In genomic region chr4:134237582-134238278, GRCm38 (mm10) we compare ENCODE assay signal across 10 mouse cellular contexts. TPM values are rescaled to one million over a fixed set of nuclear protein-coding genes. Genes with fewer than 3 reads are reported as not detected.
DNase-seq lines count a peak whose midpoint lies in the region; ATAC-seq and TF ChIP-seq lines count a peak whose summit lies in the region.
"Had no signal": no experiment of that assay in that cellular context is flagged by ENCODE, and none has a peak within 500 bp of the region (broad histone marks: within the 10 kb centered on the region; RNA-seq: fewer than 3 reads in every experiment).

No protein-coding gene starts in this region.

- H3K79me2 ChIP-seq in heart, adult 2 months (replicated peaks; ENCODE audit: control insufficient read depth, insufficient read depth, low read length): no peaks in the 10 kb centered on the region

- peaks cover 1% of the 10 kb centered on the region; the same call in 1 of the 2 replicates for H3K4me1 ChIP-seq in heart, adult 2 months (ENCODE audit: control insufficient read depth, insufficient read depth, low read length)
- no peaks in the 10 kb centered on the region for H3K4me1 ChIP-seq in midbrain, embryonic 16.5 days (ENCODE audit: control insufficient read depth, insufficient read depth, low read length)
- H3K4me1 ChIP-seq in midbrain, embryonic 13.5 days (replicated peaks): peaks cover 5% of the 10 kb centered on the region; the same call in 1 of the 2 replicates
- H3K4me1 ChIP-seq in limb, embryonic 13.5 days: peaks cover 10% of the 10 kb centered on the region
- peaks cover 8% of the 10 kb centered on the region; the same call in 1 of the 2 replicates for H3K4me1 ChIP-seq in stomach, embryonic 15.5 days

- no peaks in the 10 kb centered on the region for H3K27me3 ChIP-seq in heart, adult 2 months (ENCODE audit: control insufficient read depth, insufficient read depth, low read length)
- peaks cover 11% of the 10 kb centered on the region; the same call in 1 of the 2 replicates for H3K27me3 ChIP-seq in midbrain, embryonic 16.5 days (ENCODE audit: control insufficient read depth, insufficient read depth, low read depth, low read length)
- peaks cover 25% of the 10 kb centered on the region for H3K27me3 ChIP-seq in midbrain, embryonic 13.5 days
- peaks cover 45% of the 10 kb centered on the region for H3K27me3 ChIP-seq in limb, embryonic 13.5 days
- H3K27me3 ChIP-seq in stomach, embryonic 15.5 days (replicated peaks): 0 out of 2 replicates have a peak, but pooled peaks cover 2% of the 10 kb centered on the region

- 32% methylated on average over 19 of the region's 19 CpGs for WGBS in heart, adult 2 months
- 27% methylated on average over 19 of the region's 19 CpGs for WGBS in midbrain, embryonic 16.5 days
- 27% methylated on average over 19 of the region's 19 CpGs for WGBS in midbrain, embryonic 13.5 days
- WGBS in limb, embryonic 13.5 days: 22% methylated on average over 19 of the region's 19 CpGs
- WGBS in stomach, embryonic 15.5 days: 21% methylated on average over 19 of the region's 19 CpGs

- no peak for TF ChIP-seq CTCF in heart, adult 2 months (IDR thresholded peaks at IDR 0.05)

- no peak for TF ChIP-seq POLR2A in heart, adult 2 months (IDR thresholded peaks at IDR 0.05; ENCODE audit: insufficient read depth, low read depth, low read length)

- H3K4me3 ChIP-seq in heart, adult 2 months: peak overlapping the region; percentile 33; the same call in 1 of the 2 replicates
- no peak overlapping the region for H3K4me3 ChIP-seq in midbrain, embryonic 16.5 days (ENCODE audit: low read depth, low read length)
- no peak overlapping the region for H3K4me3 ChIP-seq in midbrain, embryonic 13.5 days (replicated peaks)
- peak overlapping the region; percentile 34 for H3K4me3 ChIP-seq in limb, embryonic 13.5 days
- peak overlapping the region; percentile 37 for H3K4me3 ChIP-seq in stomach, embryonic 15.5 days (replicated peaks)

- peak overlapping the region; percentile 65 for H3K27ac ChIP-seq in heart, adult 2 months
- no peak overlapping the region for H3K27ac ChIP-seq in midbrain, embryonic 16.5 days (ENCODE audit: low read length)
- no peak overlapping the region for H3K27ac ChIP-seq in midbrain, embryonic 13.5 days
- no peak overlapping the region for H3K27ac ChIP-seq in limb, embryonic 13.5 days
- peak overlapping the region; percentile 67 for H3K27ac ChIP-seq in stomach, embryonic 15.5 days

- H3K9ac ChIP-seq in heart, adult 2 months (ENCODE audit: low read depth, low read length): peak overlapping the region; percentile 34
- no peak overlapping the region for H3K9ac ChIP-seq in midbrain, embryonic 16.5 days (ENCODE audit: low read depth, low read length)
- H3K9ac ChIP-seq in midbrain, embryonic 13.5 days (replicated peaks): no peak overlapping the region
- H3K9ac ChIP-seq in limb, embryonic 13.5 days: peak overlapping the region; percentile 45
- H3K9ac ChIP-seq in stomach, embryonic 15.5 days: peak overlapping the region; percentile 6; the same call in 1 of the 2 replicates

- intact Hi-C loops in heart, adult 2 months (cut with DNase I): no loop called here
- intact Hi-C loops in heart, postnatal 25 days (cut with DNase I): no loop called here

- H3K9me3 ChIP-seq in midbrain, embryonic 16.5 days (replicated peaks; ENCODE audit: control insufficient read depth, low read length, poor library complexity, severe bottlenecking): no peaks in the 10 kb centered on the region
- H3K9me3 ChIP-seq in midbrain, embryonic 13.5 days: no peaks in the 10 kb centered on the region
- no peaks in the 10 kb centered on the region for H3K9me3 ChIP-seq in limb, embryonic 13.5 days
- H3K9me3 ChIP-seq in stomach, embryonic 15.5 days: no peaks in the 10 kb centered on the region

- no peak for ATAC-seq in midbrain, embryonic 16.5 days
- no peak for ATAC-seq in midbrain, embryonic 13.5 days
- no peak for ATAC-seq in limb, embryonic 13.5 days (ENCODE audit: low FRiP score, low read depth)
- peak; percentile 51 for ATAC-seq in stomach, embryonic 15.5 days (ENCODE audit: insufficient read depth, low FRiP score, low read depth)
- no peak for ATAC-seq in erythroblast, adult 5-6 weeks (replicated peaks; ENCODE audit: low FRiP score, poor library complexity, severe bottlenecking)

- peak overlapping the region; percentile 5; the same call in 1 of the 2 replicates for H3K4me2 ChIP-seq in midbrain, embryonic 16.5 days (ENCODE audit: low read length)
- no peak overlapping the region; the same call in 1 of the 2 replicates for H3K4me2 ChIP-seq in midbrain, embryonic 13.5 days (replicated peaks)
- H3K4me2 ChIP-seq in limb, embryonic 13.5 days (replicated peaks): peak overlapping the region; percentile 56
- H3K4me2 ChIP-seq in stomach, embryonic 15.5 days: peak overlapping the region; percentile 49

- no peak for DNase-seq in heart, adult 2 months
- DNase-seq in heart, postnatal 25 days (ENCODE audit: low spot score): no peak
- DNase-seq in yolk sac, embryonic 10.5 days (ENCODE audit: low spot score): no peak

- no peaks in the 10 kb centered on the region for H3K36me3 ChIP-seq in heart, adult 2 months (ENCODE audit: control insufficient read depth, insufficient read depth, low read length)
- H3K36me3 ChIP-seq in midbrain, embryonic 16.5 days (ENCODE audit: control insufficient read depth, insufficient read depth, low read length): no peaks in the 10 kb centered on the region
- H3K36me3 ChIP-seq in midbrain, embryonic 13.5 days: no peaks in the 10 kb centered on the region
- H3K36me3 ChIP-seq in limb, embryonic 13.5 days: no peaks in the 10 kb centered on the region
- H3K36me3 ChIP-seq in stomach, embryonic 15.5 days: no peaks in the 10 kb centered on the region

- no peak for TF ChIP-seq EP300 in heart, adult 2 months (IDR thresholded peaks at IDR 0.05; ENCODE audit: insufficient read depth, low read depth, low read length)

RNA-seq across cellular contexts. Expression of gene Cnksr1, which starts 0.5 kb away (rescaled TPM):
- total RNA-seq in heart, adult 2 months (2021): 1 to 10 TPM; 4.1 to 6.7 TPM
- 3.3 and 4.4 TPM in 2 replicates for polyA plus RNA-seq in heart, adult 2 months (2012; rRNA removed)
- total RNA-seq in heart, postnatal 25 days (2021): 1 to 10 TPM; 2.9 to 3.0 TPM
- polyA plus RNA-seq in midbrain, embryonic 16.5 days (2015; fragmentation: Nextera tagmentation; extraction: Ambion mirVana): 0.11 and 0.13 TPM in 2 replicates
- 0.15 and 0.20 TPM in 2 replicates for polyA plus RNA-seq in midbrain, embryonic 13.5 days (2015; fragmentation: Nextera tagmentation; extraction: Ambion mirVana)
- 1.8 and 2.0 TPM in 2 replicates for polyA plus RNA-seq in limb, embryonic 13.5 days (2015; fragmentation: Nextera tagmentation; extraction: Ambion mirVana)
- 7.7 and 10.0 TPM in 2 replicates for polyA plus RNA-seq in stomach, embryonic 15.5 days (2015; fragmentation: Nextera tagmentation; extraction: Ambion mirVana)
- not detected in 2 replicates for total RNA-seq in erythroblast, adult 5-6 weeks (2015; ENCODE audit: low replicate concordance)
- total RNA-seq in erythroblast, adult 5-6 weeks (2017; ENCODE audit: low replicate concordance): not detected in 2 replicates

RNA-seq across cellular contexts. Expression of gene E130218I03Rik, which starts 5.7 kb away (rescaled TPM):
- total RNA-seq in heart, adult 2 months (2021): not detected
- polyA plus RNA-seq in heart, adult 2 months (2012; rRNA removed): not detected in 2 replicates
- total RNA-seq in heart, postnatal 25 days (2021): not detected
- polyA plus RNA-seq in midbrain, embryonic 16.5 days (2015; fragmentation: Nextera tagmentation; extraction: Ambion mirVana): 0.24 and 0.51 TPM in 2 replicates
- 0.17 and 0.62 TPM in 2 replicates for polyA plus RNA-seq in midbrain, embryonic 13.5 days (2015; fragmentation: Nextera tagmentation; extraction: Ambion mirVana)
- 0.23 and 0.66 TPM in 2 replicates for polyA plus RNA-seq in limb, embryonic 13.5 days (2015; fragmentation: Nextera tagmentation; extraction: Ambion mirVana)
- 0.28 and 0.37 TPM in 2 replicates for polyA plus RNA-seq in stomach, embryonic 15.5 days (2015; fragmentation: Nextera tagmentation; extraction: Ambion mirVana)
- total RNA-seq in erythroblast, adult 5-6 weeks (2015; ENCODE audit: low replicate concordance): not detected in 2 replicates
- total RNA-seq in erythroblast, adult 5-6 weeks (2017; ENCODE audit: low replicate concordance): 0.70 TPM in 1 of 2 replicates, not detected in the other
- total RNA-seq: adrenal gland, postnatal 25 days; liver, adult 2 months had no signal
- polyA plus RNA-seq: liver, adult 2 months had no signal

RNA-seq across cellular contexts. Expression of gene Zfp593, which starts 7.7 kb away (rescaled TPM):
- total RNA-seq in heart, adult 2 months (2021): 1 to 10 TPM; 3.3 to 4.3 TPM
- polyA plus RNA-seq in heart, adult 2 months (2012; rRNA removed): 2.8 and 2.9 TPM in 2 replicates
- total RNA-seq in heart, postnatal 25 days (2021): 1 to 10 TPM; 3.1 to 3.2 TPM
- 12.4 and 13.4 TPM in 2 replicates for polyA plus RNA-seq in midbrain, embryonic 16.5 days (2015; fragmentation: Nextera tagmentation; extraction: Ambion mirVana)
- 14.9 and 15.6 TPM in 2 replicates for polyA plus RNA-seq in midbrain, embryonic 13.5 days (2015; fragmentation: Nextera tagmentation; extraction: Ambion mirVana)
- 15.6 and 17.8 TPM in 2 replicates for polyA plus RNA-seq in limb, embryonic 13.5 days (2015; fragmentation: Nextera tagmentation; extraction: Ambion mirVana)
- polyA plus RNA-seq in stomach, embryonic 15.5 days (2015; fragmentation: Nextera tagmentation; extraction: Ambion mirVana): 15.1 and 15.9 TPM in 2 replicates
- 0.38 and 0.63 TPM in 2 replicates for total RNA-seq in erythroblast, adult 5-6 weeks (2015; ENCODE audit: low replicate concordance)
- 0.84 and 1.4 TPM in 2 replicates for total RNA-seq in erythroblast, adult 5-6 weeks (2017; ENCODE audit: low replicate concordance)

RNA-seq across cellular contexts. Expression of gene Gm30191, which starts 9.0 kb away (rescaled TPM):
- not detected for total RNA-seq in heart, adult 2 months (2021)
- not detected in 2 replicates for polyA plus RNA-seq in heart, adult 2 months (2012; rRNA removed)
- total RNA-seq in heart, postnatal 25 days (2021): not detected
- polyA plus RNA-seq in midbrain, embryonic 16.5 days (2015; fragmentation: Nextera tagmentation; extraction: Ambion mirVana): not detected in 2 replicates
- polyA plus RNA-seq in midbrain, embryonic 13.5 days (2015; fragmentation: Nextera tagmentation; extraction: Ambion mirVana): not detected in 2 replicates
- not detected in 2 replicates for polyA plus RNA-seq in limb, embryonic 13.5 days (2015; fragmentation: Nextera tagmentation; extraction: Ambion mirVana)
- not detected in 2 replicates for polyA plus RNA-seq in stomach, embryonic 15.5 days (2015; fragmentation: Nextera tagmentation; extraction: Ambion mirVana)
- total RNA-seq in erythroblast, adult 5-6 weeks (2015; ENCODE audit: low replicate concordance): not detected in 2 replicates
- not detected in 2 replicates for total RNA-seq in erythroblast, adult 5-6 weeks (2017; ENCODE audit: low replicate concordance)
- total RNA-seq: adrenal gland, postnatal 25 days; liver, adult 2 months had no signal
- polyA plus RNA-seq: liver, adult 2 months had no signal

RNA-seq across cellular contexts. Expression of gene Catsper4, which starts 10.5 kb away (rescaled TPM):
- not detected for total RNA-seq in heart, adult 2 months (2021)
- not detected in 2 replicates for polyA plus RNA-seq in heart, adult 2 months (2012; rRNA removed)
- total RNA-seq in heart, postnatal 25 days (2021): not detected
- not detected in 2 replicates for polyA plus RNA-seq in midbrain, embryonic 16.5 days (2015; fragmentation: Nextera tagmentation; extraction: Ambion mirVana)
- polyA plus RNA-seq in midbrain, embryonic 13.5 days (2015; fragmentation: Nextera tagmentation; extraction: Ambion mirVana): not detected in 2 replicates
- polyA plus RNA-seq in limb, embryonic 13.5 days (2015; fragmentation: Nextera tagmentation; extraction: Ambion mirVana): 0.23 TPM in 1 of 2 replicates, not detected in the other
- polyA plus RNA-seq in stomach, embryonic 15.5 days (2015; fragmentation: Nextera tagmentation; extraction: Ambion mirVana): 0.26 and 0.31 TPM in 2 replicates
- total RNA-seq in erythroblast, adult 5-6 weeks (2015; ENCODE audit: low replicate concordance): not detected in 2 replicates
- total RNA-seq in erythroblast, adult 5-6 weeks (2017; ENCODE audit: low replicate concordance): not detected in 2 replicates
- total RNA-seq: adrenal gland, postnatal 25 days; liver, adult 2 months had no signal
- polyA plus RNA-seq: liver, adult 2 months had no signal

Comparison
In these comparisons a context has a peak if more than half of its experiments do, and no peak if none do; other contexts are left out.
1. H3K27ac ChIP-seq: peak in heart, adult 2 months (single experiment) and stomach, embryonic 15.5 days (single experiment); none in midbrain, embryonic 16.5 days (single experiment), midbrain, embryonic 13.5 days (single experiment) and limb, embryonic 13.5 days (single experiment).
2. H3K4me3 ChIP-seq: peak in heart, adult 2 months (single experiment), limb, embryonic 13.5 days (single experiment) and stomach, embryonic 15.5 days (single experiment); none in midbrain, embryonic 16.5 days (single experiment) and midbrain, embryonic 13.5 days (single experiment).
3. H3K9ac ChIP-seq: peak in heart, adult 2 months (single experiment), limb, embryonic 13.5 days (single experiment) and stomach, embryonic 15.5 days (single experiment); none in midbrain, embryonic 16.5 days (single experiment) and midbrain, embryonic 13.5 days (single experiment).